Mouse (Mus musculus) inflammation-experienced regulatory T-cells, adult 6 months (primary cell): ENCODE data around the gene D5Ertd579e. TPM values are rescaled to one million over a fixed set of nuclear protein-coding genes. Genes with fewer than 3 reads are reported as not detected.

Experiments used
- ATAC-seq: one replicate; pipeline ENCODE4 v1.8.0; 2017
- polyA plus RNA-seq, 3 experiments: library from polyadenylated mRNA; unstranded; fragments of 100-300 nt; shearing (Covaris generic); gene quantifications; one replicate each; pipeline ENCODE4 v1.2.1; 2017

D5Ertd579e gene
- polyA plus RNA-seq, 3 experiments from 2014 or later, result 18.2 to 32.6 (median 28.6) TPM

GRCm38 (mm10) chr5:36602028-36602427 lies 93.8 kb downstream of the D5Ertd579e start:
- ATAC-seq, result no peak

- ATAC-seq, result no peak
These were observed 94.3 kb downstream of the D5Ertd579e start for GRCm38 (mm10) chr5:36601492-36601891.

- ATAC-seq, result no peak
These were observed 96.9 kb downstream of the D5Ertd579e start for GRCm38 (mm10) chr5:36598883-36599282.

GRCm38 (mm10) chr5:36597653-36598052 lies 98.2 kb downstream of the D5Ertd579e start:
- ATAC-seq, result no peak

GRCm38 (mm10) chr5:36596225-36596624 lies 99.6 kb downstream of the D5Ertd579e start:
- no peak for ATAC-seq

GRCm38 (mm10) chr5:36595115-36595514 lies 100.7 kb downstream of the D5Ertd579e start:
- ATAC-seq, result no peak

- no peak for ATAC-seq
These were observed 101.5 kb downstream of the D5Ertd579e start for GRCm38 (mm10) chr5:36594344-36594743.

- ATAC-seq, result no peak
These were observed 102.6 kb downstream of the D5Ertd579e start, which contains the start of gene Tbc1d14 for GRCm38 (mm10) chr5:36593176-36593575. TSS of gene Tbc1d14 (minus strand) at chr5:36593276.

GRCm38 (mm10) chr5:36590499-36590920 lies 105.3 kb downstream of the D5Ertd579e start:
- no peak for ATAC-seq

- ATAC-seq, result no peak
These were observed 111.5 kb downstream of the D5Ertd579e start for GRCm38 (mm10) chr5:36584299-36584698.

GRCm38 (mm10) chr5:36581924-36582642 lies 113.7 kb downstream of the D5Ertd579e start:
- ATAC-seq, result peak; percentile 96

GRCm38 (mm10) chr5:36581259-36581923 lies 114.4 kb downstream of the D5Ertd579e start:
- no peak for ATAC-seq

GRCm38 (mm10) chr5:36579967-36580366 lies 115.9 kb downstream of the D5Ertd579e start:
- ATAC-seq, result no peak

- no peak for ATAC-seq
These were observed 116.8 kb downstream of the D5Ertd579e start for GRCm38 (mm10) chr5:36578982-36579381.

- ATAC-seq, result no peak
These were observed 119.4 kb downstream of the D5Ertd579e start for GRCm38 (mm10) chr5:36576457-36576856.

GRCm38 (mm10) chr5:36575745-36576144 lies 120.1 kb downstream of the D5Ertd579e start:
- ATAC-seq, result no peak

GRCm38 (mm10) chr5:36575227-36575626 lies 120.6 kb downstream of the D5Ertd579e start:
- ATAC-seq, result no peak

- ATAC-seq, result peak; percentile 84
These were observed 121.5 kb downstream of the D5Ertd579e start for GRCm38 (mm10) chr5:36574147-36574870.

GRCm38 (mm10) chr5:36573354-36573753 lies 122.5 kb downstream of the D5Ertd579e start:
- ATAC-seq, result no peak

- ATAC-seq, result no peak
These were observed 124.5 kb downstream of the D5Ertd579e start for GRCm38 (mm10) chr5:36571371-36571770.

GRCm38 (mm10) chr5:36570546-36571245 lies 125.1 kb downstream of the D5Ertd579e start:
- ATAC-seq, result peak; percentile 57

GRCm38 (mm10) chr5:36570098-36570497 lies 125.7 kb downstream of the D5Ertd579e start:
- no peak for ATAC-seq

GRCm38 (mm10) chr5:36568118-36568517 lies 127.7 kb downstream of the D5Ertd579e start:
- ATAC-seq, result no peak
